Mouse (Mus musculus): ENCODE measurements around the gene Usp21.

Usp21 gene

GRCm38 (mm10) chr1:171285096-171285892, 2.5 kb downstream of the Usp21 start:
- no peak for DNase-seq (ENCODE audit: low read depth, low spot score)

- DNase-seq (ENCODE audit: low read depth, low spot score) = peak; percentile 19
Observed at GRCm38 (mm10) chr1:171284491-171284890, 3.3 kb downstream of the Usp21 start.

GRCm38 (mm10) chr1:171283188-171284160, 4.3 kb downstream of the Usp21 start:
- no peak for DNase-seq (ENCODE audit: low read depth, low spot score)

- DNase-seq (ENCODE audit: low read depth, low spot score) = no peak
Observed at GRCm38 (mm10) chr1:171282086-171282805, 5.5 kb downstream of the Usp21 start.

GRCm38 (mm10) chr1:171281528-171281923, 6.3 kb downstream of the Usp21 start:
- DNase-seq (ENCODE audit: low read depth, low spot score) = peak; percentile 86

GRCm38 (mm10) chr1:171280916-171281527, 6.8 kb downstream of the Usp21 start, which contains the start of gene Ppox:
Gene Ppox (minus strand): TSS chr1:171281186.
- peak; percentile 100 for DNase-seq (ENCODE audit: low read depth, low spot score)

GRCm38 (mm10) chr1:171280250-171280915, 7.4 kb downstream of the Usp21 start:
- no peak for DNase-seq (ENCODE audit: low read depth, low spot score)

- DNase-seq (ENCODE audit: low read depth, low spot score) = no peak
Observed at GRCm38 (mm10) chr1:171279721-171280120, 8.1 kb downstream of the Usp21 start.

- no peak for DNase-seq (ENCODE audit: low read depth, low spot score)
Observed at GRCm38 (mm10) chr1:171279012-171279705, 8.6 kb downstream of the Usp21 start.

- no peak for DNase-seq (ENCODE audit: low read depth, low spot score)
Observed at GRCm38 (mm10) chr1:171278436-171278835, 9.4 kb downstream of the Usp21 start.

GRCm38 (mm10) chr1:171277736-171278135, 10.1 kb downstream of the Usp21 start:
- DNase-seq (ENCODE audit: low read depth, low spot score) = no peak

- DNase-seq (ENCODE audit: low read depth, low spot score) = no peak
Observed at GRCm38 (mm10) chr1:171276110-171276748, 11.6 kb downstream of the Usp21 start.

- DNase-seq (ENCODE audit: low read depth, low spot score) = no peak
Observed at GRCm38 (mm10) chr1:171275144-171275734, 12.6 kb downstream of the Usp21 start.

GRCm38 (mm10) chr1:171274171-171274570, 13.6 kb downstream of the Usp21 start:
- DNase-seq (ENCODE audit: low read depth, low spot score) = no peak

- DNase-seq (ENCODE audit: low read depth, low spot score) = no peak
Observed at GRCm38 (mm10) chr1:171272086-171272485, 15.7 kb downstream of the Usp21 start.

GRCm38 (mm10) chr1:171271622-171272021, 16.2 kb downstream of the Usp21 start:
- no peak for DNase-seq (ENCODE audit: low read depth, low spot score)

GRCm38 (mm10) chr1:171271196-171271595, 16.6 kb downstream of the Usp21 start:
- no peak for DNase-seq (ENCODE audit: low read depth, low spot score)

- peak; percentile 76 for DNase-seq (ENCODE audit: low read depth, low spot score)
Observed at GRCm38 (mm10) chr1:171270573-171270900, 17.3 kb downstream of the Usp21 start.

- peak; percentile 93 for DNase-seq (ENCODE audit: low read depth, low spot score)
Observed at GRCm38 (mm10) chr1:171269848-171270572, 17.8 kb downstream of the Usp21 start, which contains the start of gene B4galt3. Gene B4galt3 (plus strand): TSS chr1:171270328.
